Mouse (Mus musculus): Measurements from ENCODE around the gene Bok. TPM values are rescaled to one million over a fixed set of nuclear protein-coding genes. Genes with fewer than 3 reads are reported as not detected.

The Bok gene
- total RNA-seq, 2 experiments from 2014 or later, result 16.6 to 16.9 TPM

GRCm38 (mm10) chr1:93691106-93691505, 5.6 kb downstream of the Bok start:
- DNase-seq, result no peak

DNA sequence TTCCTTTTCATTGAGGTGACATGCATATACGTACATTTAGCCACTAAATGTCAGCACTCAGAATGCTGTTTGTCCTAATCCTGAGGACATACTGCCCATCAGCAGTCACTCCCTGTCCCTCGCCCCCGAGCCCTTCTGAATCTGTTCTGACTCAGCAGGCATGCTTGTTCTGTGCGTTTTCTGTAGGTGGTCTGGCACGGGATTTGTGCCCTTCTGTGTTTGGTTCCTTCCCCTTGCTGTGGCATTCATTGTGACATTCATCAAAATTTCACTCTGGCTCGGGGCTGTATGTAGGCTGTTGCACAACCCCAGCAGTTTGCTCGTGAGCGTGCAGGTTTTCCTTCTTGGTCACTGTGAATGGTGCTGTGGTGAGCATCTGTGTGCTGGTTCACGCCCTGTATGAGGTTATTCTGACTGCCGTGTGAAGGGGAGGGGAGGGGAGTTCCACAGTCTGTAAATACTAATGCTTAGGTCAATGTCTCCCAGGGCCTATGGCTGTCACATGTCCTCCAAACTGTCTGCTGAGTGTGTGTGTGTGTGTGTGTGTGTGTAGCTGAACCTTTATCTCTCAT, 6.4 kb downstream of the Bok start:
- no peak for DNase-seq

DNA sequence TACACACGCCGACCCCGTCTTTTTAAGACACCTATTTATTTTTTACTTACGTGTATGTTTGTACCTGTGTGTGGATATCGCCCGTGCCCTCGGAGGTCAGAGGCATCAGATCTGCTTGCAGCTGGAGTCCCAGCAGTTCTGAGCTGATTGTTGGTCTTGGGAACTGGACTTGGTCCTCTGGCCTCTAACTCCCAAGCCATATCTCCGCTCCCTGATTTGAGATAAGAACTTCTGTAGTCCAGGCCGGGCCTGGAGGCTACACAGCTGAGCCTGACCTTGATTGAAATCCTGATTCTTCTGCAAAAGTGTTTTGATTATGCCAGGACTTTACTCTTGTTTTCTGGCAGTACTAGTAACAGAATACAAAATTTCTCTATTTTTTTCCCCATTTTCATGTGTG, 7.3 kb downstream of the Bok start:
- no peak for DNase-seq

DNA sequence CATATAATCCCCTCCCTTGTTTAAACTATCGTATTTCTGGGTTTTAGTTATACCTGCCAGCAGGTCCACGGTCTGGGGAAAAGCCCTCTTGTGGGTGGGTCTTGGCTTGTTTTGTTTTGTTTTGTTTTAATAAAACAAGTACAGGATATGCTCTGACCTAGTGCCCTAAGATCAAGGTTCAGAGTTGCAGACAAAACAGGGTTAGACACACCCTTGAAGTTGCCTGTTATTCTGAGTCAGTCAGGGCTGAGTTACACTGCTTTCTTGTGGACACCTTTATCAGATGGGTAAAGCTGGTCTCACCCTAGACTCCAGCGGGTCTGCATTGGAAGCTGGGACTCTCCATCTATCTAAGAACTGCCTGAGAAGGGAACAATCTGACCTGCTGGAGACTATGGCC, 8.0 kb downstream of the Bok start:
- no peak for DNase-seq

DNA sequence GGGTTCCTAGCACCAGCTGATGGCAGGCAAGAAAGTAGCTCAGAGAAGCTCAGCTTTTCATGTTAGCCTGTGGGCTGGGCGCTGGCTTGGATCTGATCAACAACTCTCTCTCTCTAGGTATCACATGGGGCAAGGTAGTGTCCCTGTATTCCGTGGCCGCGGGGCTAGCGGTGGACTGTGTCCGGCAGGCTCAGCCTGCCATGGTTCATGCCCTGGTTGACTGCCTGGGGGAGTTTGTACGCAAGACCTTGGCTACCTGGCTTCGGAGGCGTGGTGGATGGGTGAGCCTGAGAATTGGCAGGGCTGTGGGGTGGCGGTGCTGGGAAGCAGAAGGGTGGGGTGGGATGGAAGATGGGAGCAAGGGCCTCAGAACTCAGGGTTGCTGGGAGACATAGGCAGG, 8.5 kb downstream of the Bok start:
- DNase-seq, result no peak

DNA sequence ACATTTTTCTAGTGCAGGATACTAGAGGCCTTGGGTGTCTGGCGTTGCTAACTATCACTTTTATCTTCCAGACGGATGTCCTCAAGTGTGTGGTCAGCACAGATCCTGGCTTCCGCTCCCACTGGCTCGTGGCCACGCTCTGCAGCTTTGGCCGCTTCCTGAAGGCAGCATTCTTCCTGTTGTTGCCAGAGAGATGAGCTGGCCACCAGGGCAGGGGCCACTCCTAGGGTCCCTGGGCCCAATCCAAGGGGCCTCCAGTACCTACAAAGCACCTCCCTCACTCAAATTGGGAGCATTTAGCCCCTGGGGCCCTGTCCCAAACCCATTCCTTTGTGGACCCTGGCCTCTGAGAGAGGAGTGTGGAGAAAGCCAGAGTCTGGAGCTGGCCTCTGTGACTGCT, 9.5 kb downstream of the Bok start:
- peak; percentile 74 for DNase-seq

GRCm38 (mm10) chr1:93697317-93697716, 11.9 kb downstream of the Bok start:
- no peak for DNase-seq

DNA sequence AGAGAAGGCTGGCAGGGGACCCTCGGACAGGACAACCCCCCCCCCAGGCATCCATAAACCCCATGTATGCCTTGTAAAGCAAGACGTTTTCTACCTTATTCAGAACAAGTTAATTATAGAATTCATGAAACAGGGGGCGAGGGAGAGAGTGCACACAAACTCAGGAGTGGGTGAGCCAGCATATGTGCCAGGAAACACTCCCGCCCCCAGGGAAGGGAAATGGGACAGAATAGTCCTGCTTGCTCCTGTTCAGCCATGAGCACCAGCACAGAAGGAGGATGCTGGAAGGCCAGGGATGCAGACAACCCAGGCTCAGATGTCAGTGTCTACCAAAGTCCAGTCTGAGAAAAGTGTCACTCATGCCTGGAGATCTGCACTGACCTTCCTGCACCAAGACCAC, 13.7 kb downstream of the Bok start:
- DNase-seq, result no peak

- no peak for DNase-seq
These were observed 16.6 kb downstream of the Bok start for GRCm38 (mm10) chr1:93702106-93702505.

DNA sequence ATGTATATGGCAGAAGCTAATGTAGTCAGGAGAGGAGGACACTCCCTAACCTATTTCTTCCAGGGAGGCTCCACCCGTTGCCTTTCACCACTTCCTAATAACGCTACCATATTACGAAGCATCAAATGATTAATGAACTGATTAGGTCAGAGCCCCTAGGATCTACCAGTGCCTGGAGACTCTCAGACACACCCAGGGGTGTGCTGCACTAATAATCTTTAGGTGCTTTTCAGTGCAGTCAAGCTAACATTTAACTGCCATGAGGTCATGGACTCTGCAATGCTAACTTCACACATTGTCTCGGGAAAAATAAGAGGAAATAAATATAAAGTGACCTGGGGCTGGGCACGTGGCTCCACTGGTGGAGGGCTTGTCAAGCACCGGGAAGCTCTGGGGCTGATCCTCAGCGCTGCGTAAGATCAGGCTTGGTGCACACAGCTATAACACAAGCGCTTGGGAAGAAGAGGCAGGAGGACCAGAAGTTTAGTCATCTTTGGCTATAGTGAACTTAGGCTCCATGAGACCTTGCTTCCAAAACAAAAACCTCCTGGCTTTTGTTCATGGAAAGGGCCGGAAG, 18.1 kb downstream of the Bok start:
- DNase-seq, result no peak

- no peak for DNase-seq
These were observed 18.9 kb downstream of the Bok start for GRCm38 (mm10) chr1:93704341-93704740.

- DNase-seq, result no peak
These were observed 19.9 kb downstream of the Bok start for GRCm38 (mm10) chr1:93705389-93705788.

DNA sequence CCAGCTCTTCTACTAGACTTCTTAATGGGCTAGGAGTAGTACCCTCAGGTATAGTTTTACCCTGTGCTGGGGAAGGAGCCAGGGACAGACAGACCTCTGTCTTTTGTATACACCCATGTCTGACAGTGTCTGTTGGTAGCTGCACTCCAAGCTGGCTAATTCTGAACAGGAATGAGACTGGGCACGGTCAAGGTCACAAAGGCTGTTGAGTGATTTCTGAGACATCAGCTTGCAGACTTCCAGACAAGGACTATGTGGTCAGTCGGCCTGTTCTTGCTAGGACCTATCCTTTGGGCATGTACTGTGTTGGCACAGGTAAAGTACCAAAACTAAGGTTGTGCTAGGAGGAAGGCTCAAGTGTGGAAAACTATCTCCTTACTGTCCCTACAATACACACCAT, 30.7 kb downstream of the Bok start:
- DNase-seq, result no peak

- no peak for DNase-seq
These were observed 36.1 kb downstream of the Bok start for GRCm38 (mm10) chr1:93721557-93721956.

DNA sequence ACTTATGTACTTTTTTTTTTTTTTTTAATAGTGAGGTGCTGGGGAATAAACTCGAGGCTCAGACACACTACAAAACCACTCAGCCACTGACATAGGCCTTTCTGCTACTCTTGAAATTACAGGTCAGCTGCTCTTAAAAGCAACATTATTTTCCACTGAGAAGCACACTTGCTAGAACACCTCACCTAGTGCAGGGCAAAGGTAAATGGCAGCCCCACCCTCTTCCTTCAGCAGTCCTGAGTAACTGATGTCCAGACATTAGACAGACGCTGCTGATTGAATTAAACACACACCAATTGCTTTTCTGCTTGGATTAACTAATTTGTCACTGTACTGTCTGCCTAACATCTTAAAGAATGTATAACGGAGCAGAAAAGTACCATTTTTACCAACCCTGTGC, 39.2 kb downstream of the Bok start:
- DNase-seq, result no peak

DNA sequence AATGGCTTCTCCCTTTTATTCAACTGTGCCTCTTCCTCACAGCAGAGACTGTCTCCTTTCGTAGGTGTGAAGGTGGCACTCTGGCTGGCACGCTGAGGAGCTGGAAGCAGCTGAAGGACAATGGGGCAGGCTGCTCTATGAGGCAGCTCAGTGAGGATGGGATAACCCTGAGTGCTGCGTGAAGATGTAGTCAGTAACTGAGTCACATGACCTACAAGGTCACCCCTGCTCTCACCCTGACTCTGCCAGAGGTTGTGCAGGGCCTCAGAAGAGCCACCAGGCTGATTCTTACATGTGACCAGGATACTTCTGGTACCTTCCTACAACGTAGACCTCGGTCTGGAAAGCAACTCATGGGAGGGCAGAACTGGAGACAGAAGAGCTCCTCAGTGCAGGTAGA, 40.2 kb downstream of the Bok start:
- no peak for DNase-seq

- DNase-seq, result no peak
These were observed 40.7 kb downstream of the Bok start for GRCm38 (mm10) chr1:93726116-93726515.

GRCm38 (mm10) chr1:93726974-93727373, 41.5 kb downstream of the Bok start:
- DNase-seq, result peak; percentile 83

DNA sequence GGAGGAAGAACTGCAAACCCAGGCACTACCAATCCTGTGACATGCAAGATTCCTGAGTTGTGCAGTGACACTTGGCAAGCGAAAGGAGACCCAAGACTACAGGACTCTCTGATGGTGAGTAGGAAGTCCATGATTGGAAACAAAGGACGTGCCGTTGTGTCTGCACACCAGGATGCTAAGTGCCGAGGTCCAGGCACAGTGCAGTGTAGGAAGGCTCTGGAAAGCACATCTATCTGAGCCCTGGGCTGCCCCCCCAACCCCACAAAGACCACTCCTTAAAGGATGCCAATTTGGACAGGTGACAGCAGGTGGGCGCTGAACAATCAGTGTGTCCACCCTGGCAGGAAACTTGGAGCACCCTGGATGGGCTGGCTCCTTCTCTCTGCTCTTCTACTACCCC, 45.6 kb downstream of the Bok start:
- DNase-seq, result no peak

- DNase-seq, result no peak
These were observed 46.4 kb downstream of the Bok start for GRCm38 (mm10) chr1:93731880-93732281.

GRCm38 (mm10) chr1:93735859-93736258, 50.4 kb downstream of the Bok start:
- DNase-seq, result no peak

GRCm38 (mm10) chr1:93737711-93738110, 52.3 kb downstream of the Bok start:
- no peak for DNase-seq

DNA sequence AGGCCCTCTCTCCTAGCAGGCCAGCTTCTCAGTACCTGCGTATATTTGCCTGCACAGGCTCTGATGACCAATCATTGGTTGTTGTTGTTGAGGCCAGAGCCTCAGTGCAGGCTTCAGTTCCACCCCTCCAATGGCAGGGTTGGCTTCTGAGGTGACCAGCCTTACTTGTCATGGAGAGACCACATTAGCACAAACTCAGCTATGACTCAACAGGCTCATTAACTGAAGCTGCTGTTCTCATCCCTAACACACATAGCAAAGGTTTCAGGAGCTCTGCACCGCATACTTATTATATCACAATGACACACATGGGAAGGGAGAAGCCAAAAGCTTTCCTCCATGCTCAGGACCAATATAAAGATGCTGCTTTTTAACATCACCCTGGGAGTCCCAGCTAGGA, 55.2 kb downstream of the Bok start:
- no peak for DNase-seq

DNA sequence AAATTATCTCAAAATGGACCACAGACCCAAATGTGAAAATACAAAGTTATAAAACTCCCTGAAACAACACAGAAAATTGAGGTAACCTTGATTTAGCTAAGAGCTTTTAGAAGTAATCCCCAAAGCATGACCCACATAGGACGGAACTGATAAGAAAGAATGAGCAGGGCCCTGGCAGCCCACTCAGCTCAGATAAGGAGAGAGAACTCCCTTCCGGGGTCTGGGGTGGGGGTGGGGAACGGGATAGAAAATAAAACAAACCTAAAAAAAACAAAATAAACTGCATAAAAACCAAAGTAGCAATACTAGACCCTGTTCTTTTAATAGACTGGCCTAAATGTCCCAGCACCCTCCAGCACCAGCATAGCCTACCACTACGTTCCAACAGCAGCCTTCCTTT, 56.5 kb downstream of the Bok start:
- DNase-seq, result no peak

GRCm38 (mm10) chr1:93742910-93743309, 57.5 kb downstream of the Bok start:
- DNase-seq, result no peak

Data from heart, postnatal 4 days (tissue).